20 mouse cellular contexts compared by ENCODE assay signal in genomic region chr13:107500776-107501489, GRCm38 (mm10).
DNase-seq lines count a peak whose midpoint lies in the region; ATAC-seq lines count a peak whose summit lies in the region.
"Had no signal": no experiment of that assay in that cellular context is flagged by ENCODE, and none has a peak within 500 bp of the region (broad histone marks: within the 10 kb centered on the region; RNA-seq: fewer than 3 reads in every experiment).

No protein-coding gene starts in this region.

- no peak overlapping the region for H3K27ac ChIP-seq in forebrain, embryonic 11.5 days (ENCODE audit: low read depth, low read length)
- H3K27ac ChIP-seq in forebrain, embryonic 10.5 days = no peak overlapping the region
- H3K27ac ChIP-seq in neural tube, embryonic 13.5 days (replicated peaks) = peak overlapping the region; percentile 46
- H3K27ac ChIP-seq in forebrain, embryonic 14.5 days (ENCODE audit: low read depth, low read length) = no peak overlapping the region; the same call in 1 of the 2 replicates
- peak overlapping the region; percentile 39; the same call in 1 of the 2 replicates for H3K27ac ChIP-seq in neural tube, embryonic 14.5 days (ENCODE audit: low read depth, low read length)
- H3K27ac ChIP-seq: embryonic facial prominence, embryonic 13.5 days; heart, adult 2 months; hindbrain, embryonic 15.5 days had no signal

- peak; percentile 37 for DNase-seq in forebrain, embryonic 11.5 days (ENCODE audit: low spot score)
- DNase-seq in forebrain, embryonic 10.5 days (ENCODE audit: extremely low spot score, low spot score) = no peak
- DNase-seq in neural tube, embryonic 10.5 days (ENCODE audit: extremely low spot score, low spot score) = no peak
- peak; percentile 39 for DNase-seq in forebrain, embryonic 14.5 days (ENCODE audit: low spot score)
- DNase-seq in embryo, embryonic 9.5 days (ENCODE audit: extremely low spot score) = no peak
- no peak for DNase-seq in thymus, postnatal 10 days (ENCODE audit: low spot score in 2 of 2)
- DNase-seq: adrenal gland, adult 2 months; adrenal gland, postnatal 25 days; B cell, adult 2 months; cerebellum, adult 8-10 months; cerebellum, postnatal 14 days; gastrocnemius, postnatal 10 days; heart, adult 2 months had no signal

- ATAC-seq in forebrain, embryonic 11.5 days (replicated peaks; ENCODE audit: low FRiP score) = no peak
- no peak for ATAC-seq in neural tube, embryonic 13.5 days (ENCODE audit: low read depth)
- ATAC-seq in forebrain, embryonic 14.5 days = peak; percentile 55
- ATAC-seq in neural tube, embryonic 14.5 days (ENCODE audit: low read depth) = peak; percentile 58; the same call in 1 of the 2 replicates
- ATAC-seq: CD4-positive, CD25-positive, alpha-beta regulatory T cell, adult 4 months; intestine, embryonic 16.5 days had no signal

- no peak overlapping the region for H3K4me2 ChIP-seq in forebrain, embryonic 11.5 days (ENCODE audit: low read depth, low read length, severe bottlenecking)
- no peak overlapping the region for H3K4me2 ChIP-seq in neural tube, embryonic 13.5 days
- H3K4me2 ChIP-seq in forebrain, embryonic 14.5 days (ENCODE audit: low read length) = no peak overlapping the region
- no peak overlapping the region for H3K4me2 ChIP-seq in neural tube, embryonic 14.5 days (ENCODE audit: low read depth, low read length)
- H3K4me2 ChIP-seq: embryonic facial prominence, embryonic 13.5 days; heart, embryonic 12.5 days; hindbrain, embryonic 15.5 days had no signal

- no peaks in the 10 kb centered on the region for H3K27me3 ChIP-seq in forebrain, embryonic 11.5 days (ENCODE audit: control insufficient read depth, insufficient read depth, low read length)
- H3K27me3 ChIP-seq in forebrain, embryonic 10.5 days (ENCODE audit: poor library complexity, severe bottlenecking) = peaks cover 13% of the 10 kb centered on the region; the same call in 1 of the 2 replicates
- no peaks in the 10 kb centered on the region for H3K27me3 ChIP-seq in neural tube, embryonic 13.5 days
- no peaks in the 10 kb centered on the region for H3K27me3 ChIP-seq in forebrain, embryonic 14.5 days (replicated peaks; ENCODE audit: control insufficient read depth, insufficient read depth, low read length)
- no peaks in the 10 kb centered on the region for H3K27me3 ChIP-seq in neural tube, embryonic 14.5 days (ENCODE audit: control insufficient read depth, insufficient read depth, low read length)
- H3K27me3 ChIP-seq: hindbrain, embryonic 15.5 days had no signal

- H3K9me3 ChIP-seq in forebrain, embryonic 11.5 days (ENCODE audit: control insufficient read depth, low read length) = no peaks in the 10 kb centered on the region
- H3K9me3 ChIP-seq in forebrain, embryonic 10.5 days = no peaks in the 10 kb centered on the region
- H3K9me3 ChIP-seq in neural tube, embryonic 13.5 days = no peaks in the 10 kb centered on the region
- no peaks in the 10 kb centered on the region for H3K9me3 ChIP-seq in forebrain, embryonic 14.5 days (replicated peaks; ENCODE audit: control insufficient read depth, low read length)
- H3K9me3 ChIP-seq in neural tube, embryonic 14.5 days (ENCODE audit: control insufficient read depth, low read length) = no peaks in the 10 kb centered on the region
- H3K9me3 ChIP-seq: embryonic facial prominence, embryonic 13.5 days; heart, embryonic 12.5 days; hindbrain, embryonic 15.5 days had no signal

- no peak overlapping the region for H3K4me3 ChIP-seq in forebrain, embryonic 11.5 days (ENCODE audit: low read depth, low read length)
- H3K4me3 ChIP-seq in forebrain, embryonic 10.5 days = no peak overlapping the region
- no peak overlapping the region for H3K4me3 ChIP-seq in neural tube, embryonic 13.5 days
- no peak overlapping the region for H3K4me3 ChIP-seq in forebrain, embryonic 14.5 days (ENCODE audit: low read depth, low read length)
- no peak overlapping the region for H3K4me3 ChIP-seq in neural tube, embryonic 14.5 days (ENCODE audit: low read depth, low read length)
- H3K4me3 ChIP-seq: embryonic facial prominence, embryonic 13.5 days; heart, adult 2 months; heart, embryonic 12.5 days; hindbrain, embryonic 15.5 days had no signal

- no peaks in the 10 kb centered on the region for H3K36me3 ChIP-seq in forebrain, embryonic 11.5 days (ENCODE audit: control insufficient read depth, insufficient read depth, low read length)
- H3K36me3 ChIP-seq in forebrain, embryonic 10.5 days (replicated peaks) = no peaks in the 10 kb centered on the region
- H3K36me3 ChIP-seq in neural tube, embryonic 13.5 days = no peaks in the 10 kb centered on the region
- no peaks in the 10 kb centered on the region for H3K36me3 ChIP-seq in forebrain, embryonic 14.5 days (ENCODE audit: control insufficient read depth, insufficient read depth, low read length)
- H3K36me3 ChIP-seq in neural tube, embryonic 14.5 days (ENCODE audit: control insufficient read depth, insufficient read depth, low read length) = no peaks in the 10 kb centered on the region
- H3K36me3 ChIP-seq: embryonic facial prominence, embryonic 13.5 days; heart, embryonic 12.5 days; hindbrain, embryonic 15.5 days had no signal

- H3K4me1 ChIP-seq in forebrain, embryonic 11.5 days (replicated peaks; ENCODE audit: control insufficient read depth, insufficient read depth, low read length) = 0 out of 2 replicates have a peak, but pooled peaks cover 4% of the 10 kb centered on the region
- H3K4me1 ChIP-seq in forebrain, embryonic 10.5 days = peaks cover 20% of the 10 kb centered on the region
- peaks cover 33% of the 10 kb centered on the region for H3K4me1 ChIP-seq in neural tube, embryonic 13.5 days (replicated peaks)
- no peaks in the 10 kb centered on the region for H3K4me1 ChIP-seq in forebrain, embryonic 14.5 days (ENCODE audit: control insufficient read depth, insufficient read depth, low read length)
- peaks cover 8% of the 10 kb centered on the region for H3K4me1 ChIP-seq in neural tube, embryonic 14.5 days (ENCODE audit: control insufficient read depth, insufficient read depth, low read length)
- H3K4me1 ChIP-seq: heart, embryonic 12.5 days; hindbrain, embryonic 15.5 days had no signal

- H3K9ac ChIP-seq in forebrain, embryonic 11.5 days (ENCODE audit: low read length) = no peak overlapping the region
- H3K9ac ChIP-seq in neural tube, embryonic 13.5 days = no peak overlapping the region
- H3K9ac ChIP-seq in forebrain, embryonic 14.5 days (ENCODE audit: low read length) = no peak overlapping the region
- no peak overlapping the region for H3K9ac ChIP-seq in neural tube, embryonic 14.5 days (replicated peaks; ENCODE audit: low read depth, low read length)
- H3K9ac ChIP-seq: embryonic facial prominence, embryonic 13.5 days; heart, embryonic 12.5 days; hindbrain, embryonic 15.5 days had no signal

- WGBS in forebrain, embryonic 11.5 days = 72% methylated on average over 12 of the region's 12 CpGs
- WGBS in forebrain, embryonic 10.5 days = 88% methylated on average over 12 of the region's 12 CpGs
- 59% methylated on average over 12 of the region's 12 CpGs for WGBS in neural tube, embryonic 13.5 days
- WGBS in forebrain, embryonic 14.5 days = 52% methylated on average over 12 of the region's 12 CpGs
- WGBS in neural tube, embryonic 14.5 days = 58% methylated on average over 12 of the region's 12 CpGs

Comparison
In these comparisons a context has a peak if more than half of its experiments do, and no peak if none do; other contexts are left out.
1. ATAC-seq: peak in forebrain, embryonic 14.5 days (single experiment) and neural tube, embryonic 14.5 days (single experiment); none in forebrain, embryonic 11.5 days (single experiment) and neural tube, embryonic 13.5 days (single experiment).
2. DNase-seq: peak in forebrain, embryonic 11.5 days (single experiment) and forebrain, embryonic 14.5 days (single experiment); none in forebrain, embryonic 10.5 days (single experiment), neural tube, embryonic 10.5 days (single experiment), embryo, embryonic 9.5 days (single experiment) and thymus, postnatal 10 days (0 of 2).
3. H3K27ac ChIP-seq: peak in neural tube, embryonic 13.5 days (single experiment) and neural tube, embryonic 14.5 days (single experiment); none in forebrain, embryonic 11.5 days (single experiment), forebrain, embryonic 10.5 days (single experiment) and forebrain, embryonic 14.5 days (single experiment).